Mouse (Mus musculus) layer of hippocampus, adult 9-10 months (tissue): ENCODE data around the gene Pvr.

Source experiments
- DNase-seq: peaks from one replicate; pipeline ENCODE4 v3.0.0; 2022; ENCODE audit warnings: low spot score

Pvr gene

GRCm38 (mm10) chr7:19871137-19871621 lies 49.8 kb downstream of the Pvr start:
- no peak for DNase-seq

- no peak for DNase-seq
These were observed 53.1 kb downstream of the Pvr start for GRCm38 (mm10) chr7:19867751-19868399.

- DNase-seq = no peak
These were observed 54.5 kb downstream of the Pvr start for GRCm38 (mm10) chr7:19866490-19866889.

- DNase-seq = no peak
These were observed 55.5 kb downstream of the Pvr start for GRCm38 (mm10) chr7:19865246-19866036.

GRCm38 (mm10) chr7:19864241-19864640 lies 56.7 kb downstream of the Pvr start:
- no peak for DNase-seq

- no peak for DNase-seq
These were observed 59.8 kb downstream of the Pvr start, which contains the start of gene Ceacam16 for GRCm38 (mm10) chr7:19861199-19861598. Gene Ceacam16 (minus strand): TSS chr7:19861299.

- no peak for DNase-seq
These were observed 61.2 kb downstream of the Pvr start for GRCm38 (mm10) chr7:19859740-19860139.

DNA sequence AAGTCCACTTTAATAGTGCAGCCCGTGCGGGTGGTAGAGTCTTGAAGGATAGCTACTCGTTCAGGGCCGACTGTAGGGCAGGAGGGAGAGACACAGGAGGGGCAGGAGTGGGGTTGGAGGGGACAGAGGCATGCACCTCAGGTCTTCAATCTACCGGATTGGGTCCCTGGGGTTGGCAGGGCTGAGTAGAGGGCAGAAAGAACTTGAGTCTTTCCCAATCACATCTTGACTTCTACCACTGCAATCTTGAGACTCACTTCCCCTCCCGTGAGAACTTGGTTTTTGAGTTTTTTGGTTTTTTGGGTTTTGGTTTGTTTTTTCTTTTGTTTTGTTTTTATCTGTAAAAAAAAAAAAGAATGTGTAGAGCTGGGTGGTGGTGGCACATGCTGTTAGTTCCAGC lies 64.7 kb downstream of the Pvr start:
- no peak for DNase-seq

- no peak for DNase-seq
These were observed 65.3 kb downstream of the Pvr start for GRCm38 (mm10) chr7:19855663-19856062.
